17 mouse cellular contexts compared by ENCODE assay signal in the genomic region with DNA sequence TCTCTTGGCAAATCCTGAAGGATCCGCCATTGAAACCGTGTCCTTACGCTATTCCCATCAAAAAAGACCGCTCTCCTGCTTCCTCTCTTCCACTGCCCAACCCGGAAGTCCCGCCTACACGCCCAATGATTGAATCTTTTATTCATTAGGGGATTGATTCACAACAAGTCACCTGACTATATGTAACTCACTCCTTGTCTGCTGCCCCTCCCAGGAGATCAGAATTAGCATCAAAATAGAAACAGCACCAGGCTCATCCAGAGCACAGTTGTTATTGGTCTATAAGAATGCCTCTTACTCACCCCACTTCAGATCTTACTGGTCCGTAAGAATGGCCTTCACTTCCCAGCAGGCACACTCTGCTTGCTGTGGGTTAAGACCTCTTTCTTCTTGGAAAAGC.
DNase-seq lines count a peak whose midpoint lies in the region; ATAC-seq and TF ChIP-seq lines count a peak whose summit lies in the region.
"Had no signal": no experiment of that assay in that cellular context is flagged by ENCODE, and none has a peak within 500 bp of the region (broad histone marks: within the 10 kb centered on the region; RNA-seq: fewer than 3 reads in every experiment).

No protein-coding gene starts in this region.

- H3K4me1 ChIP-seq in neural tube, embryonic 11.5 days (ENCODE audit: control insufficient read depth, insufficient read depth, low read length): no peaks in the 10 kb centered on the region
- H3K4me1 ChIP-seq in hindbrain, embryonic 16.5 days (ENCODE audit: control insufficient read depth, insufficient read depth, low read depth, low read length): no peaks in the 10 kb centered on the region
- H3K4me1 ChIP-seq in midbrain, postnatal 0 days (ENCODE audit: insufficient read depth, low read length): no peaks in the 10 kb centered on the region
- H3K4me1 ChIP-seq in intestine, embryonic 15.5 days (replicated peaks): no peaks in the 10 kb centered on the region
- H3K4me1 ChIP-seq: lung, embryonic 15.5 days had no signal

- no peaks in the 10 kb centered on the region for H3K36me3 ChIP-seq in neural tube, embryonic 11.5 days (ENCODE audit: control insufficient read depth, insufficient read depth, low read length)
- no peaks in the 10 kb centered on the region for H3K36me3 ChIP-seq in hindbrain, embryonic 16.5 days (ENCODE audit: control insufficient read depth, insufficient read depth, low read length)
- no peaks in the 10 kb centered on the region for H3K36me3 ChIP-seq in midbrain, postnatal 0 days (ENCODE audit: insufficient read depth, low read length)
- no peaks in the 10 kb centered on the region for H3K36me3 ChIP-seq in intestine, embryonic 15.5 days
- H3K36me3 ChIP-seq: lung, embryonic 15.5 days had no signal

- peak; percentile 19 for DNase-seq in neural tube, embryonic 11.5 days (ENCODE audit: low spot score)
- no peak for DNase-seq in neural tube, embryonic 10.5 days (ENCODE audit: extremely low spot score, low spot score)
- DNase-seq in ZHBTc4 (ENCODE audit: low read depth, low spot score): peak; percentile 96
- DNase-seq in midbrain, postnatal 0 days (ENCODE audit: low spot score): peak; percentile 28
- no peak for DNase-seq in kidney, postnatal 36 days
- no peak for DNase-seq in cerebellum, adult 9-11 months
- DNase-seq: cerebellum, adult 18-20 months; gastrocnemius, postnatal 36 days; heart, postnatal 4 days; kidney, adult 11 months; right cerebral cortex, postnatal 14 days had no signal

- H3K27ac ChIP-seq in neural tube, embryonic 11.5 days (ENCODE audit: low read depth, low read length): no peak overlapping the region
- no peak overlapping the region for H3K27ac ChIP-seq in hindbrain, embryonic 16.5 days (ENCODE audit: low read depth, low read length)
- H3K27ac ChIP-seq in midbrain, postnatal 0 days (ENCODE audit: low read depth, low read length): no peak overlapping the region
- H3K27ac ChIP-seq in intestine, embryonic 15.5 days: no peak overlapping the region
- H3K27ac ChIP-seq: lung, embryonic 15.5 days had no signal

- no peak overlapping the region for H3K4me3 ChIP-seq in neural tube, embryonic 11.5 days (ENCODE audit: low read depth, low read length)
- H3K4me3 ChIP-seq in hindbrain, embryonic 16.5 days (ENCODE audit: low read length): no peak overlapping the region
- H3K4me3 ChIP-seq in midbrain, postnatal 0 days (ENCODE audit: low read depth, low read length): no peak overlapping the region
- H3K4me3 ChIP-seq in intestine, embryonic 15.5 days (replicated peaks): no peak overlapping the region
- H3K4me3 ChIP-seq: lung, embryonic 15.5 days; myocyte had no signal

- H3K4me2 ChIP-seq in neural tube, embryonic 11.5 days (ENCODE audit: low read depth): no peak overlapping the region
- no peak overlapping the region for H3K4me2 ChIP-seq in hindbrain, embryonic 16.5 days (ENCODE audit: low read length)
- H3K4me2 ChIP-seq in midbrain, postnatal 0 days (ENCODE audit: low read depth, low read length, poor library complexity, severe bottlenecking): no peak overlapping the region
- H3K4me2 ChIP-seq in intestine, embryonic 15.5 days (replicated peaks): no peak overlapping the region
- H3K4me2 ChIP-seq: heart, embryonic 11.5 days; liver, embryonic 11.5 days; lung, embryonic 15.5 days had no signal

- TF ChIP-seq CTCF in midbrain, postnatal 0 days (IDR thresholded peaks at IDR 0.05): no peak

- no peaks in the 10 kb centered on the region for H3K9me3 ChIP-seq in neural tube, embryonic 11.5 days (ENCODE audit: control insufficient read depth, low read length)
- H3K9me3 ChIP-seq in hindbrain, embryonic 16.5 days (ENCODE audit: control insufficient read depth, low read length): no peaks in the 10 kb centered on the region
- no peaks in the 10 kb centered on the region for H3K9me3 ChIP-seq in midbrain, postnatal 0 days (ENCODE audit: low read length)
- no peaks in the 10 kb centered on the region for H3K9me3 ChIP-seq in intestine, embryonic 15.5 days
- H3K9me3 ChIP-seq: lung, embryonic 15.5 days had no signal

- no peak overlapping the region for H3K9ac ChIP-seq in neural tube, embryonic 11.5 days (ENCODE audit: low read length)
- no peak overlapping the region for H3K9ac ChIP-seq in hindbrain, embryonic 16.5 days (ENCODE audit: low read depth, low read length)
- no peak overlapping the region for H3K9ac ChIP-seq in midbrain, postnatal 0 days (replicated peaks; ENCODE audit: low read length, poor library complexity, severe bottlenecking)
- H3K9ac ChIP-seq in intestine, embryonic 15.5 days: no peak overlapping the region
- H3K9ac ChIP-seq: lung, embryonic 15.5 days had no signal

- H3K27me3 ChIP-seq in neural tube, embryonic 11.5 days (ENCODE audit: control insufficient read depth, insufficient read depth, low read length): no peaks in the 10 kb centered on the region
- H3K27me3 ChIP-seq in hindbrain, embryonic 16.5 days (replicated peaks; ENCODE audit: control insufficient read depth, insufficient read depth, low read length): no peaks in the 10 kb centered on the region
- H3K27me3 ChIP-seq in midbrain, postnatal 0 days (ENCODE audit: insufficient read depth, low read length): no peaks in the 10 kb centered on the region
- no peaks in the 10 kb centered on the region for H3K27me3 ChIP-seq in intestine, embryonic 15.5 days (replicated peaks)
- H3K27me3 ChIP-seq: lung, embryonic 15.5 days had no signal

- 73% methylated on average over 8 of the region's 8 CpGs for WGBS in neural tube, embryonic 11.5 days
- whole genome bisulfite sequencing in hindbrain, embryonic 16.5 days: 70% methylated on average over 8 of the region's 8 CpGs
- WGBS in midbrain, postnatal 0 days: 74% methylated on average over 8 of the region's 8 CpGs
- 84% methylated on average over 8 of the region's 8 CpGs for WGBS in intestine, embryonic 15.5 days

- peak; percentile 72 for ATAC-seq in neural tube, embryonic 11.5 days (ENCODE audit: insufficient read depth, low FRiP score, low TSS enrichment)
- peak; percentile 60 for ATAC-seq in hindbrain, embryonic 16.5 days
- ATAC-seq in midbrain, postnatal 0 days (ENCODE audit: low FRiP score): peak; percentile 63; the same call in 1 of the 2 replicates
- ATAC-seq in intestine, embryonic 15.5 days: no peak

Comparison
In these comparisons a context has a peak if more than half of its experiments do, and no peak if none do; other contexts are left out.
1. DNase-seq: peak in neural tube, embryonic 11.5 days (single experiment), ZHBTc4 (single experiment) and midbrain, postnatal 0 days (single experiment); none in neural tube, embryonic 10.5 days (single experiment), kidney, postnatal 36 days (0 of 2) and cerebellum, adult 9-11 months (single experiment).